Mouse (Mus musculus) intestine, embryonic 14.5 days (tissue): ENCODE measurements around the gene Tefm. TPM values are rescaled to one million over a fixed set of nuclear protein-coding genes. Genes with fewer than 3 reads are reported as not detected.

Source experiments
- ATAC-seq: fragments of 200-750 bp; cut with Nextera tagmentation; replicated peaks from 2 replicates; pipeline ENCODE4 v1.8.0; 2017; ENCODE audit warnings: low read depth, moderate number of reproducible peaks, moderate TSS enrichment, moderate library complexity; ENCODE audit not compliant: low FRiP score, low TSS enrichment
- DNase-seq: peaks from one replicate; pipeline ENCODE4 v3.0.0-alpha.2; 2018; ENCODE audit warnings: low spot score
- H3K27ac ChIP-seq: fragments of 300-500 bp; sonication (generic); 2 replicates; pipeline ENCODE4 v1.5.1; 2014; ENCODE audit warnings: low read depth, mild to moderate bottlenecking, control low read depth
- H3K27me3 ChIP-seq: fragments of 300-500 bp; sonication (generic); replicated peaks from 2 replicates; pipeline ENCODE4 v1.6.1; 2014; ENCODE audit warnings: low read length, control low read depth; ENCODE audit not compliant: control insufficient read depth, insufficient read depth
- H3K36me3 ChIP-seq: fragments of 300-500 bp; sonication (generic); 2 replicates; pipeline ENCODE4 v1.6.1; 2014; ENCODE audit warnings: low read length, control low read depth; ENCODE audit not compliant: control insufficient read depth, insufficient read depth
- H3K4me1 ChIP-seq: fragments of 300-500 bp; sonication (generic); replicated peaks from 2 replicates; pipeline ENCODE4 v1.6.1; 2014; ENCODE audit warnings: low read length, control low read depth, mixed read lengths; ENCODE audit not compliant: control insufficient read depth, insufficient read depth
- H3K4me2 ChIP-seq: fragments of 300-500 bp; sonication (generic); 2 replicates; pipeline ENCODE4 v1.6.1; 2014; ENCODE audit warnings: low read length
- H3K4me3 ChIP-seq: fragments of 300-500 bp; sonication (generic); 2 replicates; pipeline ENCODE4 v1.5.1; 2014; ENCODE audit warnings: low read depth, low read length, control low read depth, mixed read lengths
- H3K9ac ChIP-seq: fragments of 300-500 bp; sonication (generic); 2 replicates; pipeline ENCODE4 v1.6.1; 2014; ENCODE audit warnings: mild to moderate bottlenecking, low read length
- H3K9me3 ChIP-seq: fragments of 300-500 bp; sonication (generic); 2 replicates; pipeline ENCODE4 v1.6.1; 2016; ENCODE audit warnings: low read length, control low read depth; ENCODE audit not compliant: control insufficient read depth
- WGBS: fragments of 180-500 bp; shearing (Covaris S2); extraction: QIAGEN DNeasy Blood & Tissue Kit; methylation state at CpG from one replicate; pipeline ENCODE4 v1.1.7; 2014; 5-methylcytosine and 5-hydroxymethylcytosine counted together
- polyA plus RNA-seq: library from polyadenylated mRNA; unstranded; fragments of >200 nt; fragmentation: Nextera tagmentation; extraction: Ambion mirVana; gene quantifications from 2 replicates; pipeline ENCODE4 v1.2.1, GENCODE M21; 2014

The Tefm gene
- polyA plus RNA-seq, 1 experiment from 2014 or later: 29.3 TPM

- Histone ChIP-seq H3K27ac (no peak overlapping the region), H3K4me2 (no peak overlapping the region), H3K9ac (no peak overlapping the region), H3K4me1 (no peaks in the 10 kb centered on the region), H3K9me3 (no peaks in the 10 kb centered on the region), H3K27me3 (no peaks in the 10 kb centered on the region), H3K4me3 (no peak overlapping the region), H3K36me3 (no peaks in the 10 kb centered on the region)
- DNase-seq (no peak), ATAC-seq (no peak)
- 74% methylated on average over 11 of the region's 11 CpGs for WGBS
Measured at GRCm38 (mm10) chr11:80176911-80177895, 35.2 kb upstream of the Tefm start.

GRCm38 (mm10) chr11:80173963-80174670, 32.1 kb upstream of the Tefm start:
- no peak overlapping the region for H3K4me3 ChIP-seq
- no peak overlapping the region for H3K27ac ChIP-seq
- no peak for ATAC-seq
- 82% methylated on average over 11 of the region's 11 CpGs for WGBS
- H3K9ac ChIP-seq: no peak overlapping the region
- no peak overlapping the region for H3K4me2 ChIP-seq
- no peaks in the 10 kb centered on the region for H3K27me3 ChIP-seq
- H3K9me3 ChIP-seq: no peaks in the 10 kb centered on the region
- no peak for DNase-seq
- H3K4me1 ChIP-seq: no peaks in the 10 kb centered on the region
- no peaks in the 10 kb centered on the region for H3K36me3 ChIP-seq

GRCm38 (mm10) chr11:80171884-80172283, 29.9 kb upstream of the Tefm start:
- ATAC-seq (no peak), DNase-seq (no peak)
- Histone ChIP-seq H3K4me2 (no peak overlapping the region), H3K4me1 (no peaks in the 10 kb centered on the region), H3K27me3 (no peaks in the 10 kb centered on the region), H3K9ac (no peak overlapping the region), H3K36me3 (no peaks in the 10 kb centered on the region), H3K27ac (no peak overlapping the region), H3K9me3 (no peaks in the 10 kb centered on the region), H3K4me3 (no peak overlapping the region)
- WGBS: 71% methylated on average over 4 of the region's 4 CpGs

- Histone ChIP-seq H3K36me3 (no peaks in the 10 kb centered on the region), H3K27me3 (no peaks in the 10 kb centered on the region), H3K4me3 (no peak overlapping the region), H3K4me1 (no peaks in the 10 kb centered on the region), H3K27ac (no peak overlapping the region), H3K4me2 (no peak overlapping the region), H3K9me3 (no peaks in the 10 kb centered on the region), H3K9ac (no peak overlapping the region)
- DNase-seq: no peak
- no peak for ATAC-seq
- WGBS: 61% methylated on average over 5 of the region's 5 CpGs
Measured at GRCm38 (mm10) chr11:80170351-80170750, 28.4 kb upstream of the Tefm start.

- H3K9me3 ChIP-seq: no peaks in the 10 kb centered on the region
- H3K4me3 ChIP-seq: no peak overlapping the region
- no peak overlapping the region for H3K9ac ChIP-seq
- no peak overlapping the region for H3K27ac ChIP-seq
- no peak for DNase-seq
- H3K4me2 ChIP-seq: no peak overlapping the region
- H3K36me3 ChIP-seq: no peaks in the 10 kb centered on the region
- H3K4me1 ChIP-seq: no peaks in the 10 kb centered on the region
- no peak for ATAC-seq
- 70% methylated on average over 3 of the region's 3 CpGs for WGBS
- H3K27me3 ChIP-seq: no peaks in the 10 kb centered on the region
Measured at GRCm38 (mm10) chr11:80169629-80170028, 27.7 kb upstream of the Tefm start.

GRCm38 (mm10) chr11:80168611-80169249, 26.8 kb upstream of the Tefm start:
- H3K9me3 ChIP-seq: no peaks in the 10 kb centered on the region
- H3K9ac ChIP-seq: no peak overlapping the region
- no peak overlapping the region for H3K4me3 ChIP-seq
- WGBS: 67% methylated on average over 4 of the region's 4 CpGs
- no peak overlapping the region for H3K4me2 ChIP-seq
- H3K36me3 ChIP-seq: no peaks in the 10 kb centered on the region
- no peak for DNase-seq
- no peak for ATAC-seq
- H3K4me1 ChIP-seq: no peaks in the 10 kb centered on the region
- no peak overlapping the region for H3K27ac ChIP-seq
- H3K27me3 ChIP-seq: no peaks in the 10 kb centered on the region

GRCm38 (mm10) chr11:80168121-80168520, 26.1 kb upstream of the Tefm start:
- H3K9me3 ChIP-seq: no peaks in the 10 kb centered on the region
- 87% methylated on average over 9 of the region's 9 CpGs for WGBS
- H3K36me3 ChIP-seq: no peaks in the 10 kb centered on the region
- H3K9ac ChIP-seq: no peak overlapping the region
- ATAC-seq (no peak), DNase-seq (no peak)
- no peaks in the 10 kb centered on the region for H3K4me1 ChIP-seq
- no peak overlapping the region for H3K27ac ChIP-seq
- no peak overlapping the region for H3K4me2 ChIP-seq
- no peaks in the 10 kb centered on the region for H3K27me3 ChIP-seq
- H3K4me3 ChIP-seq: no peak overlapping the region

- H3K4me3 ChIP-seq: no peak overlapping the region
- DNase-seq (no peak), ATAC-seq (no peak)
- H3K4me2 ChIP-seq: no peak overlapping the region
- H3K27ac ChIP-seq: no peak overlapping the region
- H3K27me3 ChIP-seq: no peaks in the 10 kb centered on the region
- no peaks in the 10 kb centered on the region for H3K36me3 ChIP-seq
- 61% methylated on average over 2 of the region's 2 CpGs for WGBS
- H3K4me1 ChIP-seq: no peaks in the 10 kb centered on the region
- no peaks in the 10 kb centered on the region for H3K9me3 ChIP-seq
- H3K9ac ChIP-seq: no peak overlapping the region
Measured at GRCm38 (mm10) chr11:80164224-80164623, 22.2 kb upstream of the Tefm start.
